Mouse (Mus musculus) gastrocnemius, postnatal 4 days (tissue): ENCODE data around the gene Gpd2. TPM values are rescaled to one million over a fixed set of nuclear protein-coding genes. Genes with fewer than 3 reads are reported as not detected.

Source experiments
- DNase-seq, 2 experiments: peaks; one replicate each; pipeline ENCODE4 v3.0.0; 2021 to 2022; ENCODE audit warnings: low spot score in 2 of 2, mixed read lengths in 2 of 2
- long read RNA-seq, 2 experiments: library from polyadenylated mRNA; stranded (forward); transcript quantifications; one replicate each; pipeline ENCODE4 v2.0.0; 2021
- total RNA-seq, 2 experiments: library from RNA; stranded (reverse); gene quantifications; 2 replicates each; pipeline ENCODE4 v1.2.3; 2021

The Gpd2 gene
- 10 to 100 TPM; 43.6 to 57.0 TPM for total RNA-seq
- long read RNA-seq, experiment 1, full-length matches to known transcripts, result 23 of 43 reads
- long read RNA-seq, experiment 1, partial matches to known transcripts, result 0 of 43 reads
- long read RNA-seq, experiment 1, other reads (novel, unspliced or antisense), result 20 of 43 reads
- long read RNA-seq, experiment 2, full-length matches to known transcripts, result 28 of 49 reads
- long read RNA-seq, experiment 2, partial matches to known transcripts, result 6 of 49 reads
- long read RNA-seq, experiment 2, other reads (novel, unspliced or antisense), result 15 of 49 reads

DNA sequence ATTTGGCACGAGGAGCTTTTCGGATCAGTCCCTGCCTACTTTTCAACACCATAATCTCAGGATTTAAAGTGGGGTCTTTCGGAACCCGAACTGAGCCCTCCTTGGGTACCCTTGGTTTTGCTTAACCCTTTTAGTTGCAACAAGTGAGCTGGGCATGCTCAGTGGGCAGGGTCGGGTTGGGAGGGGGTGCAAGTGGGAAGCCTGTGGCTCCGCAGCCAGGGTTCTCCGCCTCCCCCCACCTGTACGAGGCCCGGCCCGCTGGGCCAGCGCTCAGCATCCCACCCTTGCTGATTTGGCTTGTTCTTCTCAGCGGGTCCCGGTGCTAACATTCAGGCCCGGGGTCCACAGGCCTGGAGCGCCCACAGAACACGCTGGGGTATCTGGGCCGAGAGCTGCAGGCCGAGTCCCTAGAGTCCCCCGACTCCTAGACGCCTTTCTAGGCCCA is at the start of gene Gpd2:
Gpd2 (plus strand) TSS at position 161 of the 445 bp plus-strand sequence.
- no peak for DNase-seq

DNA sequence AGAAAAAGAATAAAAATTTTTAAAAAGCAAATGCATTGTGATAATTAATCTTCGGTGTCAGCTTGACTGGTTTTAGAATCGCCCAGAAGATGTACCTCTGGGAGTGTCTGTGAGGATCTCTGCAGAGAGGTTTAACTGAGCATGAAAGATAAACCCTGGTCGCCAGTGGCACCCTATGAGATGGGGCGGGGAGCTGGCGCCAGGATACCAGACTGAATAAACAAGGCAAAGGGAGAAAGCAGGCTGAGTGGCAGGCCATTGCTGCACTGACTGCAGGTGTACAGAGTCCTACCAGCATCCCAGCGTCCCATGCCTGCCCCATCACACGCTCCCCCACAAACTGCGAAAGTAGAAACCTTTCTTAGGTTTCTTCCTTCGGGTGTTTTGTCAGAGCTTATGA is 49.2 kb upstream of the Gpd2 start:
- no peak for DNase-seq

DNA sequence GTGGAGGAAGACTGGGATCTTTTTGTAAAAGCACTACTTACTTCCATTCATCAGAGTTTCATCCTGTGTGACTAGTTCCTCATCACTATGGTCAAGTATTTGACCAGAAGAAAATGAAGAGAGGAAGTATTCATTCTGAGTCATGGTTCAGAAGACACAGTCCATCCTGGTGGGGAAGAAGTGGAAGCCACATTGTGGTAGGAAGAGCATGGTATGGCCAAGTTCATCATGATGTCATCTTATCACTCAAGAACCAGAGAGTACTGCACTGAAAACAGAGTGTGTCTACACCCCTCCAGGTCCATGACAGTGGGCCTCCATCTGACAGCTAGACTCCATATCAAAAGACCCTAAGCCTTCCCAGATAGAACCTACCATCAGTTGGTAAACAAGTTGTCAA is 46.6 kb upstream of the Gpd2 start:
- no peak for DNase-seq

DNA sequence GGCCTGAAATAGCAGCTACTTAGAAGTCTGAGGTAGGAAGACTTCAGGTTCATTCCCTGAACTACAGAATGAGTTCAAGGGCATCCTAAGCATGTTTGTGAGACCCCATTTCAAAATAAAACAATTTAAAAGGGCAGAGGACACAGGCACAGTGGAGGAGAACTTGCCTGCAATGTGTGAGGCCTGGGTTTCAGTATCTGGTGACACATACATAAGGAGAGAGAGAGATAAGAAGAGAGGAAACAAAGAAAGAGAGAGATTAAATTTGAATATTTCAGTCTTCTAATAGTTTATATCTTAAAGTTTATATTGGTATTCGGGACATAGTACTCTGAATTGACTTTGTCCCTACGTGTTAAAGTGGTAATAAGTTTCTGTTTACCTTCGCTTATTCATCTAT is 38.4 kb upstream of the Gpd2 start:
- no peak for DNase-seq

DNA sequence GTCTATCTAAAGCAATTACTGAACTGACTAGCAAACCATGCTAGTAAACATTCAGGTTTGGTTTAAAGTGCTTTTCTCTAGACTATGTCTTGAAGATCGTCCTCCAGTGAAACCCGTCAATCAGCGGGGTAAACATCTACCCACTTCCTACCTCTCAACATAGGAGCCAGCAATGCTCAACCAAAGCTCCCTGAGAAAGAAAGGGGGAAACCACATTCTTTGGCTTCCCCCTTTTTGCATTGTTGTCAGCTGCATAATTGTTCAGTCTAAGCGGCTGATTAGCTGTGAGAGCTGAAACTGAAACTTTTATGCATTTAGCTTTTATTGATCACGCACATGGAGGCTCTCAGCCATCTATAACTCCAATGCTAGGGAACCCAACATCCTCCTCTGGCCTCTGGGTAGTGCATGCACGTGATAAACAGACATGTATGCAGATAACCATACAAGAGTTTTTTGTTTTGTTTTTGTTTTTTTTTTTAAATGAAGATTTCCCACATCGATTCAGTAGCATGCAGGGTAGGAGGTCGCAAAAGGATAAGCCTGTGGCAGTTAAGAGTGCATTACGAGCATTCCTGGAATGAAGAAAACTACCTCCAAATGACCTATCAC is 28.9 kb upstream of the Gpd2 start:
- no peak for DNase-seq

DNA sequence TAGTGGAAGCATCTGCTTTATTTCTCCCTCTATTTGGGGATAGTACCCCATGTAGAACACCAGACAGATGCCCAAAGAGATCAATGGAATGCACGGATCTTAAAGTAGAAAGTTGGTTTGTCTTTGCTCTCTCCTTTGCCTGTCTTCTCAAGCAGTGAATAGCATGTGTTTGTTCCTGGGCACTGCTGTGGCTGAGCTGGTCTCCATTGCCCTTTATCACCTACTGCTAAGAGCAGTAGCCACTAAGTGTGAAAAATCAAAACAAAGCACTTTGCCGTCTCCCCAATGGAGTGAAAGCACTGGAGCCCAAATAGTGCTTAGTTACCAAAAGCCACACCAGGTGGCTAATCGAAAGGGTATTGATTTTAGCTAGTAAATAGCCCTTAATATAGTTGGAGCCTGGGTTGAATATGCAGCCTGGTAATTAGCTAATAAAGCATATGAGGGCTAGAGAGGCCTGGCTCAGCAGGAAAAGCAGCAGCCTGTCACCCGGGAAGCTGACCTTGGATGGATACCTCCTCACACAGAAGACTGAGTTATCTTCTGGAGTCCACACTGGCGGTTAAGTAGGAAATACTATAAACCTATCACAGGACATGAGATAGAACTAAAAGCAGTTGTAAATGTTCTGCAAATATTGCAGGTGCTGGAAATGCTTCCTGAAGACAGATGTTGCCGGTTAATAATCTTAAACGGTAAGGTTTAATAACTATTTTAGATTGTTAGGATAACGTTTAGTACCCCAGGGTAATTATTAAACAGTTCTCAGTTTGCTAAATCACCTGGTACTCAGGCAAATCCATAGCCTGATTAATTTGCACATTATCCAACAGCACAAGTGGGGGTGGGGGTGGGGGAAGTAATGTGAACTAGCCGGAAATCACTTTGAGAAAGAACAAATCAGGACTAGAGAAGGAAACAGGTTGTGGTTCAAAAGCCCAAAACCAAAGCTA is 26.1 kb upstream of the Gpd2 start:
- DNase-seq, result no peak

DNA sequence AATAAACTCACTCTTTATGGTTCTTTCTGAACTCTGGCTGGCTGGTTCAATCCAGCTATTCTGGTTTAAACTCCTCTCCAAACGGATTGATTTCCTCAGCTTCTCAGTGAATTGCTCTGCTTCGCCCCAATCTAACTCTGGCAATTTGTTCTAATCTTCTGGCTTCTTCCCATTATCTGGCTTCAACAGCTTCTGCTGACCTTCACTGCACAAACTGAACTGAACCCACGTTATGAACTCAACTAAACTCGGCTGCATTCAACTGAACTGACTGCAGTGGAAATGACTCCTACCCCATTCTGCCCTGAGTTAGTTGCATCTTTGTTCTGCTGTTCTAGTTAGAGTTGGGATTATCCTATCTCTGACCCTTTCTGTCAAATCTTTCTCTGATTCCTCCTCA is 24.1 kb upstream of the Gpd2 start:
- no peak for DNase-seq

DNA sequence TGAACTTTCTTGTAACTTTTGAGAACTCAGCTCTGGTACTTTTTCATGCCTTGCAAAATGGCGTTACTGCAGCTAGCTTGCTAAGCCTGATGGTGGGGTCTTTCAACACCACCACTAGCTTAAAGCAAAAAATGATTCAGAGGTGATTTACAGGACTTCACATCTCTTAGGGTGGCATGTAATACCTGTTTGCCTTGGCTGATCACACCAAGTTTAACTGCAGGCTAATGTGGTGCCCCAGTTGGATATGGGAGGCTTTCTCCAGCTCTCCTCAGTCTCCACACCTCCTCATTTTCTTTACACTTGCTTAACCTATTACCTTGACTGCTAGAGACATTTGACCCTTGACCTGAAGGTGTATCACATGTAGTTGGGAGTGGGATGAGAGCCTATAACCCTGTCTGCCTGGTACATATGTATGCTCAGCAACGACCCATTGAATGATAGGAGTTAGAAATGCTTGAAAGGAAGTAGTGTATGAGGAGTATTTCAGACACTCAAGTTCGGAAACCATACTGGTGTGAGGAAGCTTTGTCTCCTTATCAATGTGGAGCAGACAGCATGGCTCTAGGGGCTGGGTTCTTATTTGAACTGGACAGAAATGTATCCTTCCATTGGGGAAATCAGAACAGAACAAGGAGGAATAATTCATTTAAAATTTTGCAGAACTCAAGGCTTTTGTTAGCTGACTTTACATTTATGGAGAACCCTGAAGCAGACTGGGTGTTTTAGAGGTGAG is 14.0 kb upstream of the Gpd2 start:
- DNase-seq, result no peak

DNA sequence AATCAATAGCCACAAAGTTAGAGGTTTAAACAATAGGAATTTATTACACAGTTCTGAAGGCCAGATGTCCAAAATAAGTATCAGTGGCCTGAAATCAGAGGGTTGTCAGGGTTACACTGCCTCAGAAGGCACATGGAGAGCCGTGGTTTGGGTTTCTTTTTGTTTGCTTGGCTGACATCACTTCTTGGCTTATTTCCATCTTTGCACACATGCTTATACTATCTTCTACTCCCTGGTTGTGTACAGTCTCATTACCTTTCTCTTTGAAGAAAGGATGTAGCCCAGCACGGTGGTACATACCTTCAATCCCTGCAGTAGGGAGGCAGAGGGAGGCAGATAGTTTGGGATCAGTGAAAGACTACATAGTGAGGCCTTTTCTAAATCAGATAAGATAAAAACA is 12.2 kb upstream of the Gpd2 start:
- DNase-seq, result no peak

DNA sequence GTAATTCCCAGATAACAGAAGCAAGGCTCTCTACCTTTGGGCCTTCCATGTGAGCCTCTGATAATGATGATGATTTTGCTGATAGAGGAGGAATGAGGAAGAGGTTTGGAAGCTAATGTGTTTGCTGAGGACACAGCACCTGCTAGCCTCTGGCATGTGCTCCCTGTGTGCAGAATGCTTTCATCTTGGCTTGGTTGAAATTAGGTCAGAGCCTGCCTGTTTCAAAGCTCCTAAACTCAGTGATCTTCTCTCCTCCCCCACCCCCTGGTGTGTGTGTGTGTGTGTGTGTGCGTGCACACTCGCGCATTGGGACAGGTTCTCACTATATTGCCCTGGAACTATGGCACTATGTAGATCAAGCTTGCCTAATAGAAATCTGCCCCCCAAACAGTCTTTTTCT is 10.0 kb upstream of the Gpd2 start:
- DNase-seq, result no peak

DNA sequence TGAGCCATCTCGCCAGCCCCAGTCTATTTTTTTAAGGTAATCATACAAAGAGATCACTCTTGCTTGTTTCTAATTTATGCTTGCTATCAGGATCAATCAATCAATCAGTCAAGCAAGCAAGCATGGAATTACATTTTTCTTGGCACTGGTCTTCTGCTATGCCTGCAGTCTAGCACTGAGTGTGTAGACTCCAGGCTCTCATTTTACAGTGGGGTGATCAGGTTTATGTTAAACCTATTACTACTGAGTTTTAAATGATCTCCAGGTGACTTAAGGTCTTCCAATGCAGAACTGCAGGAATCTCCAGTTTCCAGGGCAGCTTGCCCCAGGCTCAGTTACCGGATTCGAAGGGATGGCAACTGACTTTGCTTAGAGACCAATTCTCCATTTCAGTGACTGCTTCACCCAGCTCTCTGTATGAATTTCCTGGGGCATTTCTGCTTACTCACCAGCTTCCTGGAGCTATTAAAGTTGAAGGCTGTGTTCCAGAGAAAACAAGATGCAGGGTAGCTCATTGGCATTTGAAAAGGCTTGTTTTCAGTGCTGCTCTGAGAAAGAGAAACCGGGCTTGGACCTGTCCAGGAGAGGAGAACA is 7.7 kb upstream of the Gpd2 start:
- no peak for DNase-seq

DNA sequence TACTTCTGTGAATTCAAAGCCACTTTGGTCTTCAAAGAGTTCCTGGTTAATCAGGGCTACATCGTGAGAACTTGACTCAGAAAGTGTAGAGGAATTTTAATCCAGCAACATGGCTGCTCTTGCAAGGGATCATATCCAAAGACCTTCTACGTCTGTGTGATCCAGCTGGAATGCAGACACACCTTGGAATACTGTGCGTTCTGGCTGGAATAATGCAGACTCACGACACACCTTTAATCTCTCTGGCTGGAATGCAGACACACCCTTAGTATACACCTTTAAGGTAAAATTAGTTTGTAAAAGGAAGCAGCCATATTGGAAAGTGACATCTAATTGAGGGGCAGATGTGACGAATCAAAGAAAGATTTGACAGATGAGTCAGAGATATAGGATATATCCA is 6.0 kb upstream of the Gpd2 start:
- DNase-seq, result no peak

DNA sequence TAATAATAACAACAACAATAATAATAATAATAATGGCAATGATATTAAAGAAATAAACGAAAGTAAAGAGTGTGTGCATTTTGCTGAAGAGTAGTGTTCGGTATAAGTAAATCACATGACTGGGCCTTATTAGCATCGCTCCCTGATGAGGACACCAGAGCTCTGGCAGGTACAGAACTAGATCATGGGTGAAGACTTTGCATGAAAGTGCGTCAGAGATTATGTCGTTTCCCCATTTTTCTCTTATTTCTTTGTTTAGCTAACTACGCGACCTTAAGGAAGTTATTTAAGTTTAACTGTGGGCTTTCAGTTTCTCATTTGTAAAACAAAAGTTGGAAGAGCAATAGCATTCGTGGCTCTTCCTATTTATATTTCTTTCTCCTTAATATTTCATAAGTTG is 5.1 kb upstream of the Gpd2 start:
- no peak for DNase-seq

DNA sequence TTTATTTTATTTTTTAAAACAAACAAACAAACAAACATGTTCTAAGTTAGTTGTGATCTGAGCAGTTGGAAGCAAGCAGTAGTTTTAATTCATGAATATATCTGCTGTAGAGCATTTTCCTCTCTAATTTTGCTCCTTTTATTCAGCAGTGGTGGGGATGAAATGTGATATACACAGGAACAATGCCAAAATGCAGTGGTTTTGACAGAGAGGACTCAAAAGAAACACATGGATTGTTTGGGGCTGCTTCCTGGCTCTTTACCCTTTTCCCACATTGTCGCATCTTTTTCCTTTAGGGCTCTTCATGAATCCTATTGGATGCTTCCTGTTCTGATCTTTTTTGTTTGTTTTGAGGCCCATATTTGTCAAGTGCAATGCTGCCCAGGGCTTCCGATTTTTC is 1.2 kb upstream of the Gpd2 start:
- no peak for DNase-seq

DNA sequence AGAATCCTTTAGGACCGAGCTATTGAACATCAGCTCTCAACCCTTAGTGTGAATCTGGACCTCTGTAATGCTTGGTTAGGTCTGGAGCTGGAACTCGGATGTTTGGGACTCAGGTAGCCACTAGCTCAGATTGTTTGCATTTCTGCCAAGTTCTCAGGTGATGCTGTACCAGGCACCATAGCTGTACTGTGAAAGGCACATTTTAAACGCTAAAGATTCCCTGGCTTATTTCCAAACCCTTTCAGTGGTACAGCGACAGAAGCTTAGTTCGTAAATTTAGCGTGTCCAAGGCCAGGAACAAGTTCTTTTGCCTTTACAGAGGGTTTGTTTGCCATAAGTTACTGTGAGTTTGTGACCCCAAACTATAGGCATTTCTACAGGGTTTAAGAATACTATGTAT is 409 bp upstream of the Gpd2 start:
- DNase-seq, result no peak

DNA sequence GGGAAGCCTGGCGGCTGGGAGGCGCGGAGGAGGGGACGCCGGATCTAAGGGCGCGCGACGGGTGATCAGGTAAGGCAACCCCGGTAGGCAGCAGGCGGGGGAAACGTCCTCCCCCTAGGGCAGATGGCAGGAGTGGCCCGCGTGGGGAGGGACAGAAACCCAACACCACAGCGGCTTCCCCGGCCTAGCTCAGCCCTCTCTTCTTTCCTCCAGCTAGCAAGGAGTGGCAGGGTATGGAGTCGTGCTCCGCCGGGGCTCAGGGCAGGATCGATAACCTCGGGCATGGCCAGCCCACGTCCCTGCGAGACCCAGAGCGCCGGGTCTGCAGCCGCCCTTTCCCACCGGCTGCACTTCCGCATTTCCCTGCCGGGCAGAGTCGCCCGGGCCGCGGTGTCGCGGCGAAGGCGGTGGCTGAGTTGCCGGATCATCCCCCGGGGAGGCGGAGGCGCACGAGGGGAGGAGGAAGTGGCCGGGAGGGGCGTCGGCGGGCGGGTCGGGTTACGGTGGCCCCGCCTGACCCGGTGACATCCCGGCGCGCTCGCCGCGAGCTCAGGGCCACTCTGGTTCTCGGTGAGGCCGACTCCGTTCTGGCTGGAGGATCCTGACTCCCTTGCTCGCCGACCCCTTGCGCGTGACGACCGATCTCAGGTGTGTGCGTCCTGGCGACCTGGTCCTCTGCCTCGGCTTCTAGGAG is 632 bp downstream of the Gpd2 start:
- peak; percentile 86 to 88 for DNase-seq

DNA sequence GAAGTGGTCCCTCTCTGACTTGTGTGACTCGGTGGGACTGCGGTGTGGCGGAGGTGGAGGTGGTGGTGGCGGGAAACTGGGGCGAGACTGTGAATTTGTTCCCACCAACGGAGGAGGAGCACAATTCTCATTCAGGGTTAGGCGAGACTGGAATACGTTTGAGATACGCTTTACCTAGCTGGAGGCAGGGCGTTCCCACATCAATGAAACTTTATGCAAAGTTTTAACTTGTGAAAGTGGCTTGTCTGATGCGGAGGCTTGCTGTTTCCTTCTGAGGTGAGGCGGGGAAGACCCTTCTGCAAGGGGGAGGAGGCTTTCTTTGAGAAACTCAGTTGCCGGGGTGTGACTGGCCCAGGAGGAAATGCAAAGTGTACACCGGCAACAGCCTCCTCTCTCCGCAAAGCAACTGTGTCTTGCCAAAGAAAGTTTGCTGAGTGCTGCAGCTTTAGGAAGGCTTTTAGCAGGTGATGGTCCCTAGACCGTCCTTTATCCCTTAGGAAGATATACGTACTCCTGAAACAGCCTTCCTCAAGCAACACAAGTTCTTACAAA is 1.3 kb downstream of the Gpd2 start:
- DNase-seq, result no peak

DNA sequence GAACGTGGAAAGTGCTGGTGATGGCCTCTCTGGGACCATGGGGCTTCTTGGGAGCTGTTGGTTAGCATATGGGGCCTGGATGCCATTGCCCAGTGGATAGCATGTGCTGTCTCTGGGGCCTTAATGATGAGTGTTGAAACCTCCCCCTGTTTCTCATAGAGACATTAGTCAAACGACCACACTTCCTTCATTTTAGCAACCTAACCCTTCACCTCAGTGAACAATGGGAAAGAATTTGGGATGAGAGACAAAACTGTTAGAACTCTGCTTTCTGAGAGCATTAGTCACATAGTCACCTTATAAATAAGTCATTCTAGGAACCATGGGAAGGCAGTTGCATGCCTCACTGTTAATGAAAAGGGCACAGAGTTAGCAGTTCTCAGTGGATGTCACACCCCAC is 1.9 kb downstream of the Gpd2 start:
- DNase-seq, result no peak

DNA sequence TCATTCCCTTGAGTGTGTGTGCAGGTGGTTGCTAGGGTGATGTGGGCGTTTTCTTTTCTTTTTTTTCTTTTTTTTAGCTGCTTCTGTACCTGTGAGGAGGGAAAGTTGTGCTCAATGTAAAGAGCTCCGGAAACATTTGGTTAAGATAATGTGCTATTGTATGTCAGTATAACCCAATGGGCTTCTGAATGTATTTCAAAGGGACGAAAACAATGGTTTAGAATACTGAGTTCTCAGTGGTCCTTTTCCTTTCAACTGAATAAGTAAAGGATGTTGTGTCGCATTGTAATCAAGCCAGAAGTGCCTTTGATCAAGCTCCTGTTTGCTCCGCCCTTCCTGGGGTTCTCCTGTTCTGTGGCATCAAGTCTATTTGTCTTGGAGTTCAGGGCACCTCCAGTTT is 6.6 kb downstream of the Gpd2 start:
- no peak for DNase-seq

DNA sequence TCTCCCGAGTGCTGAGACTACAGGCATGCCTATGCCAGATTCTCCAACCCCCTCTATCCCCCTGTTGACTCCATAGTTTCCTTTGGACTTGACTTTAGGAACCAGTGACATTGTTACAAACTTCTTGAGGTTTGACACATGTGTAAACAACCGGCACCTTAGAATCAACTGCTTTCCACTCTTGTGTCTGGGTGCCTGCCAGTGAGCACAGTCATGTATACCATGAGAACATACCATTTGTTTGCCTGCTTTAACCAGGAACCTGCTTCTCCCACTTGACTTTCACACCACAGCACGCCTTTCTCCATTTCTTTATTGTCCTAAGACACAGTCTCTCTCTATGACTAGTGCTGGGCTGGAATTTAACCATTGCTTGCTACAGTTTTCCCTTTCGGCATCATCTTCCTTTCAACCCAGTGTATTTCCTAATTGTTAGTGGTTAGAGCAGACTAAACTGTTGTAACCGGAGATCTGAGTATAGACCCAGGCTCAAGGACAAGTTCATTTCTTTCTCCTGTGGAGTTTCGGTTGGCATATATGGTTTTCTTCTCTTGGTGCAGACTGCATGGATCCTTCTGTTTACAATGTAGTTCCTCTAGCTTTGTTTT is 8.4 kb downstream of the Gpd2 start:
- no peak for DNase-seq
